Mouse (Mus musculus): ENCODE measurements around the gene Prss33. TPM values are rescaled to one million over a fixed set of nuclear protein-coding genes. Genes with fewer than 3 reads are reported as not detected.

Gene Prss33
- total and polyA plus RNA-seq, 3 experiments = 0.24 TPM; not detected in 2

GRCm38 (mm10) chr17:23785561-23786471, 50.0 kb downstream of the Prss33 start, which contains the start of gene Flywch2:
Gene Flywch2, minus strand, starts transcription at chr17:23786081.
- DNase-seq = peak; percentile 83

GRCm38 (mm10) chr17:23783352-23783751, 52.5 kb downstream of the Prss33 start:
- DNase-seq = no peak

Small RNA genes lying within 50 kb of the gene (microRNA-seq; reads per million reads assigned to microRNA genes)
- 0.88 to 5.0 reads per million in 2 experiments for gene Mir5125

Other genes starting within 250 kb of the Prss33 start
- 10 to 100 TPM in 1 of 2 experiments, 1 to 10 TPM in 1; 6.6 to 12.4 TPM for gene Zfp13, start 236.6 kb downstream of the Prss33 start, total RNA-seq (2021)
- gene Zfp13, start 236.6 kb downstream of the Prss33 start, polyA plus RNA-seq (2012; rRNA removed) = 25.1 and 25.4 TPM in 2 replicates
- not detected for gene Zscan10, start 235.2 kb downstream of the Prss33 start, total RNA-seq (2021)
- 0.04 TPM in 1 of 2 replicates, not detected in the other for gene Zscan10, start 235.2 kb downstream of the Prss33 start, polyA plus RNA-seq (2012; rRNA removed)
- under 1 TPM in 1 of 2 experiments, not detected in 1; 0.10 TPM for gene Mmp25, start 190.8 kb downstream of the Prss33 start, total RNA-seq (2021)
- 0.13 and 0.42 TPM in 2 replicates for gene Mmp25, start 190.8 kb downstream of the Prss33 start, polyA plus RNA-seq (2012; rRNA removed)
- not detected for gene Bicdl2, start 175.6 kb downstream of the Prss33 start, total RNA-seq (2021)
- gene Bicdl2, start 175.6 kb downstream of the Prss33 start, polyA plus RNA-seq (2012; rRNA removed) = not detected in 2 replicates
- 100 to 1,000 TPM; 170 to 228 TPM for gene Hcfc1r1, start 162.5 kb downstream of the Prss33 start, total RNA-seq (2021)
- gene Hcfc1r1, start 162.5 kb downstream of the Prss33 start, polyA plus RNA-seq (2012; rRNA removed) = 747 and 838 TPM in 2 replicates
- 10 to 100 TPM; 19.5 to 36.7 TPM for gene Thoc6, start 162.2 kb downstream of the Prss33 start, total RNA-seq (2021)
- 28.1 and 30.6 TPM in 2 replicates for gene Thoc6, start 162.2 kb downstream of the Prss33 start, polyA plus RNA-seq (2012; rRNA removed)
- gene Tnfrsf12a, start 158.6 kb downstream of the Prss33 start, total RNA-seq (2021) = 100 to 1,000 TPM; 147 to 270 TPM
- gene Tnfrsf12a, start 158.6 kb downstream of the Prss33 start, polyA plus RNA-seq (2012; rRNA removed) = 83.4 and 96.8 TPM in 2 replicates
- not detected for gene Cldn6, start 156.8 kb downstream of the Prss33 start, total RNA-seq (2021)
- gene Cldn6, start 156.8 kb downstream of the Prss33 start, polyA plus RNA-seq (2012; rRNA removed) = not detected in 2 replicates
- gene Cldn9, start 152.0 kb downstream of the Prss33 start, total RNA-seq (2021) = under 1 TPM in 1 of 2 experiments, not detected in 1; 0.21 TPM
- gene Cldn9, start 152.0 kb downstream of the Prss33 start, polyA plus RNA-seq (2012; rRNA removed) = 0.09 and 0.13 TPM in 2 replicates
- 10 to 100 TPM in 1 of 2 experiments, 1 to 10 TPM in 1; 2.5 to 18.2 TPM for gene 1520401A03Rik, start 113.3 kb downstream of the Prss33 start, total RNA-seq (2021)
- gene 1520401A03Rik, start 113.3 kb downstream of the Prss33 start, polyA plus RNA-seq (2012; rRNA removed) = 1.8 and 2.4 TPM in 2 replicates
- gene Pkmyt1, start 109.7 kb downstream of the Prss33 start, total RNA-seq (2021) = 1 to 10 TPM; 2.8 to 2.9 TPM
- gene Pkmyt1, start 109.7 kb downstream of the Prss33 start, polyA plus RNA-seq (2012; rRNA removed) = 21.8 and 23.1 TPM in 2 replicates
- gene Paqr4, start 95.2 kb downstream of the Prss33 start, total RNA-seq (2021) = 10 to 100 TPM in 1 of 2 experiments, 1 to 10 TPM in 1; 7.6 to 17.6 TPM
- 33.3 and 37.8 TPM in 2 replicates for gene Paqr4, start 95.2 kb downstream of the Prss33 start, polyA plus RNA-seq (2012; rRNA removed)
- gene Kremen2, start 90.2 kb downstream of the Prss33 start, total RNA-seq (2021) = not detected
- 0.28 and 0.54 TPM in 2 replicates for gene Kremen2, start 90.2 kb downstream of the Prss33 start, polyA plus RNA-seq (2012; rRNA removed)
- 10 to 100 TPM; 61.8 to 85.0 TPM for gene Flywch1, start 64.5 kb downstream of the Prss33 start, total RNA-seq (2021)
- 45.8 and 49.3 TPM in 2 replicates for gene Flywch1, start 64.5 kb downstream of the Prss33 start, polyA plus RNA-seq (2012; rRNA removed)
- 1 to 10 TPM; 4.3 to 6.7 TPM for gene Flywch2, start 50.0 kb downstream of the Prss33 start, total RNA-seq (2021)
- gene Flywch2, start 50.0 kb downstream of the Prss33 start, polyA plus RNA-seq (2012; rRNA removed) = 8.7 and 12.0 TPM in 2 replicates
- 100 to 1,000 TPM; 322 to 545 TPM for gene Srrm2, start 45.5 kb downstream of the Prss33 start, total RNA-seq (2021)
- gene Srrm2, start 45.5 kb downstream of the Prss33 start, polyA plus RNA-seq (2012; rRNA removed) = 1,031 and 1,277 TPM in 2 replicates
- gene Elob, start 6.9 kb downstream of the Prss33 start, total RNA-seq (2021) = 100 to 1,000 TPM; 447 to 451 TPM
- 513 and 552 TPM in 2 replicates for gene Elob, start 6.9 kb downstream of the Prss33 start, polyA plus RNA-seq (2012; rRNA removed)
- gene Prss32, start 7.8 kb upstream of the Prss33 start, total RNA-seq (2021) = not detected
- 0.06 TPM in 1 of 2 replicates, not detected in the other for gene Prss32, start 7.8 kb upstream of the Prss33 start, polyA plus RNA-seq (2012; rRNA removed)
- gene Prss41, start 8.1 kb upstream of the Prss33 start, total RNA-seq (2021) = under 1 TPM; 0.35 to 0.45 TPM
- gene Prss41, start 8.1 kb upstream of the Prss33 start, polyA plus RNA-seq (2012; rRNA removed) = 0.28 and 0.90 TPM in 2 replicates
- gene Prss21, start 32.0 kb upstream of the Prss33 start, total RNA-seq (2021) = not detected
- gene Prss21, start 32.0 kb upstream of the Prss33 start, polyA plus RNA-seq (2012; rRNA removed) = not detected in 2 replicates
- not detected for gene Dcpp1, start 44.8 kb upstream of the Prss33 start, total RNA-seq (2021)
- gene Dcpp1, start 44.8 kb upstream of the Prss33 start, polyA plus RNA-seq (2012; rRNA removed) = not detected in 2 replicates
- gene Dcpp2, start 44.8 kb upstream of the Prss33 start, total RNA-seq (2021) = not detected
- gene Dcpp2, start 44.8 kb upstream of the Prss33 start, polyA plus RNA-seq (2012; rRNA removed) = not detected in 2 replicates
- gene Dcpp3, start 81.4 kb upstream of the Prss33 start, total RNA-seq (2021) = not detected
- gene Dcpp3, start 81.4 kb upstream of the Prss33 start, polyA plus RNA-seq (2012; rRNA removed) = not detected in 2 replicates
- not detected for gene Sbp, start 105.6 kb upstream of the Prss33 start, total RNA-seq (2021)
- gene Sbp, start 105.6 kb upstream of the Prss33 start, polyA plus RNA-seq (2012; rRNA removed) = not detected in 2 replicates
- gene Sbpl, start 119.2 kb upstream of the Prss33 start, total RNA-seq (2021) = not detected
- not detected in 2 replicates for gene Sbpl, start 119.2 kb upstream of the Prss33 start, polyA plus RNA-seq (2012; rRNA removed)
- gene Prss30, start 144.5 kb upstream of the Prss33 start, total RNA-seq (2021) = under 1 TPM; 0.21 to 0.26 TPM
- gene Prss30, start 144.5 kb upstream of the Prss33 start, polyA plus RNA-seq (2012; rRNA removed) = 0.63 and 0.74 TPM in 2 replicates
- not detected for gene Prss22, start 162.0 kb upstream of the Prss33 start, total RNA-seq (2021)
- gene Prss22, start 162.0 kb upstream of the Prss33 start, polyA plus RNA-seq (2012; rRNA removed) = not detected in 2 replicates
- gene Prss27, start 202.1 kb upstream of the Prss33 start, total RNA-seq (2021) = under 1 TPM; 0.24 to 0.46 TPM
- gene Prss27, start 202.1 kb upstream of the Prss33 start, polyA plus RNA-seq (2012; rRNA removed) = 0.58 and 0.68 TPM in 2 replicates
- gene Kctd5, start 237.4 kb upstream of the Prss33 start, total RNA-seq (2021) = 10 to 100 TPM; 13.7 to 14.4 TPM
- 13.8 and 14.7 TPM in 2 replicates for gene Kctd5, start 237.4 kb upstream of the Prss33 start, polyA plus RNA-seq (2012; rRNA removed)